Mouse (Mus musculus) layer of hippocampus, adult 2 months (tissue): ENCODE measurements around the gene Cbx1. TPM values are rescaled to one million over a fixed set of nuclear protein-coding genes. Genes with fewer than 3 reads are reported as not detected.

Experiments
- DNase-seq, 2 experiments: peaks; one replicate each; pipeline ENCODE4 v3.0.0; 2022; ENCODE audit warnings: low spot score in 2 of 2
- H3K27ac ChIP-seq: fragments of 200-600 bp; 2 replicates; pipeline ENCODE4 v1.8.1; 2022
- H3K4me3 ChIP-seq: fragments of 200-600 bp; 2 replicates; pipeline ENCODE4 v1.8.1; 2022; ENCODE audit warnings: mild to moderate bottlenecking
- CTCF ChIP-seq: fragments of 200-600 bp; conservative IDR thresholded peaks from 2 replicates; pipeline ENCODE4 v1.8.1; 2022; ENCODE audit warnings: antibody characterized with exemption, mild to moderate bottlenecking, moderate library complexity
- long read RNA-seq, 2 experiments: library from polyadenylated mRNA; stranded (forward); transcript quantifications; one replicate each; pipeline ENCODE4 v2.0.0; 2021; ENCODE audit warnings: borderline mapping rate in 2 of 2
- total RNA-seq, 2 experiments: library from RNA; stranded (reverse); gene quantifications; 2 replicates each; pipeline ENCODE4 v1.2.3; 2021

Cbx1 gene
- 10 to 100 TPM; 44.6 to 47.4 TPM for total RNA-seq
- long read RNA-seq, experiment 1, partial matches to known transcripts, result 0 of 5 reads
- long read RNA-seq, experiment 1, other reads (novel, unspliced or antisense), result 5 of 5 reads
- long read RNA-seq, experiment 2, partial matches to known transcripts, result 3 of 12 reads
- long read RNA-seq, experiment 2, other reads (novel, unspliced or antisense), result 9 of 12 reads

DNA sequence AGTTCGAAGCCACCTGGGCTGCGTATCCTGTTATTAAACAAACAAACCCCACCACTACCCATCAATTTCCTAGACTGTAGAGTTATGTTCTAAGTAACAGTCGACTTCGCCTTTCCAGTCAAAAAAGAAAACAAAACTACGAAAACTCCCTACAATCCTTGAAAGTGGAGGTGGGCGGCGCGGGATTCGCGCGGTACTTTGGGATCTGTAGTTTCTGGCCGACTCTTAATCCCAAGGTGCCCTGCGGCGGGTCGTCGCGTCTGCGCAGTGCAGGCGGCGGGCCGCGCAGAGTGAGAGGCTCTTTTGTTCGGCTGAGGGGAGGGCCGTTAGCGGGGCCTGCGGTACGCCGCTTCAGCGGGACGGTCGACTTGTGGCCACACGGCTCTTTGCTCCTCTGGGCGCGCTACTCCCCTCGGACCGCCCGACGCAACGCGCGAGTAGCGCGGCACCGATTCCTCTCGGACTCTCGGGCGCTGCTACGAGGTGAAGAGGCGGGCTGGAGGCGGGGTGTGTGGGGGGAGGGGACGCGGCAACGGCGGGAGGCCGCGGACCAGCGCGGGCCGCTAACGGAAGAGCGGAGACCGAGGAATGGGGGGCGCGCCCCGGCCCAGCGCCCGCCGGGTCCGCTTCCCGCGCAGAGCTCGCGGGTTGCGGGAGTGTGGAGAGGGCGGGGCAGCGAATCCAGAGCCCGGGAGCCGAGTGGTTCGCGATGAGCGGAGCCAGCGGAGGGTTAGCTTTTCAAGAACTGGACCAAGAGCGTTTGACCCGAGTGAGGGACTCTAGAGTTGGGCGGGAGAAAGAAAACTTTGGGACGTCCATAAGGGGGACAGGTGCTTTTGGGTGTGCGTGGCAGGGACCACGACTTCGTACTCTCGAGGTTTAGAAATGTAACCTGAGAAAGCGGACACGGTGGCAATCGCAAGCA, at the start of gene Cbx1:
TSS of gene Cbx1 (plus strand) at position 257 of the 925 bp plus-strand sequence.
- Histone ChIP-seq H3K27ac (peak within 1 kb of the TSS; percentile 89), H3K4me3 (peak within 1 kb of the TSS; percentile 80)
- DNase-seq, result peak; percentile 89 to 91
- 0 out of 2 replicates have a peak, but pooled peaks have one; percentile 8 for TF ChIP-seq CTCF

GRCm38 (mm10) chr11:96740796-96741195, 48.1 kb upstream of the Cbx1 start:
- no peak overlapping the region for H3K27ac ChIP-seq
- no peak for DNase-seq
- TF ChIP-seq CTCF, result no peak
- no peak overlapping the region for H3K4me3 ChIP-seq

DNA sequence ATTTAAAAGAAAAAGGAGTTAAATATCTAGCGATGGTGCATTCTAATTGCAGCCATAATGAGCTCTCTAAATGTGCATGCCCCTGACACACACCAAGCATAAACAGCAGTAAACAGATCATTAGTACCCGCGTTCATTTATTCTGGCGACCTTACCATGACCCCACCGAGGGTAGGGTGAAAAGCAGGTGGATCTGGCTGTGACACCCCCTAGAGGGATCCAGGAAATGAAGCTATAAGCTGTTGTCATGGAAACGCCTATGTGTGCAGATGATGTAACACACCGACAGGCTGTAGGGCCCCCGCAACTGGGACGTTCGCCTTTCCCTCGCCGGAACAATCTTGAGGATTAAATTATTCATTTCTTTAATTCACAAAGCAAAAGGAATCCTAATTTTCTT, 46.9 kb upstream of the Cbx1 start:
- peak; percentile 31 to 44 for DNase-seq
- TF ChIP-seq CTCF, result no peak; the same call in 1 of the 2 replicates
- Histone ChIP-seq H3K27ac (peak overlapping the region; percentile 43; the same call in 1 of the 2 replicates), H3K4me3 (peak overlapping the region; percentile 1; the same call in 1 of the 2 replicates)

DNA sequence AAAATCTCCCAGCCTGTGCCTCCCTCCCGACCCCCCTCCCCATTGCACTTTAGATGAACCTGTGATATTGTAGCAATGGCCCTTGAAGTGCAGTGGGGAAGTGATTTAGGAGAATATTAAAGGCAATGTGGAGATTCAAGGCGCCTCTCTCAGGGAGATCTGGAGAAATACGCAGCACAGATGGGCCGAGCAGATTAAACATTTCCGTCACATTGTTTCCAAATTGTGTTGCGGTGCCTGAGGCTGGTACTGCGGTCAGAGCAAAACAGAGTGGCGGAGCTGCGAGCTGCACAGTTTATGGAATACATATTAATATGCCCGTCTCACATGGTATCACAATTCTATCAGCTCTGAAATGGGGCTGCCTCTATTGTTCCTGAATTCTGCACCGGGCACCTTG, 45.9 kb upstream of the Cbx1 start:
- peak overlapping the region; percentile 43; the same call in 1 of the 2 replicates for H3K27ac ChIP-seq
- TF ChIP-seq CTCF, result no peak
- H3K4me3 ChIP-seq, result no peak overlapping the region
- DNase-seq, result peak; percentile 37 to 45

DNA sequence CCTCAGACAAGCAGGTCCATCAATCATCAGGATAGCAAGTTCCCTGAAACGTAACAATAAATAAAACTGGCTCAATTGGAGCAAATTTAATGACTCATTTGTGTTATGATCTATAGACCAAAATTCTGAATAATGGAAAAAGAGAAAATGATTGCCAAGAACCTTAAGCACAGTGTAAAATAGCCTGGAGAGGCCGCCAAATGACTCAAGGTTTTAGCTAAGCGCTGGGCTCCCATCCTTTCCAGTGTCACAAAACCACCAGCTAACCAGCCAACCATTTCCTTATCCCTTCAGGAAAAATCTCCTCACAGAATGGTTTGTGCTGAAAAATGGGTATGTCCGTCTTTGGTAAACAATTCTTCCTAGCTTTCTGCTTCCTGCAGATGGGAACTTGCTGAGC, 45.0 kb upstream of the Cbx1 start:
- DNase-seq, result no peak
- no peak for TF ChIP-seq CTCF
- Histone ChIP-seq H3K4me3 (no peak overlapping the region), H3K27ac (no peak overlapping the region)

- no peak for DNase-seq
- Histone ChIP-seq H3K4me3 (no peak overlapping the region), H3K27ac (no peak overlapping the region)
- TF ChIP-seq CTCF, result no peak
Observed at GRCm38 (mm10) chr11:96746648-96747047, 42.3 kb upstream of the Cbx1 start.

- Histone ChIP-seq H3K4me3 (no peak overlapping the region), H3K27ac (no peak overlapping the region)
- DNase-seq, result no peak
- no peak for TF ChIP-seq CTCF
Observed at GRCm38 (mm10) chr11:96747555-96747954, 41.4 kb upstream of the Cbx1 start.

GRCm38 (mm10) chr11:96755298-96755697, 33.6 kb upstream of the Cbx1 start:
- DNase-seq, result no peak
- TF ChIP-seq CTCF, result 0 out of 2 replicates have a peak, but pooled peaks have one; percentile 15
- no peak overlapping the region for H3K27ac ChIP-seq
- H3K4me3 ChIP-seq, result no peak overlapping the region

DNA sequence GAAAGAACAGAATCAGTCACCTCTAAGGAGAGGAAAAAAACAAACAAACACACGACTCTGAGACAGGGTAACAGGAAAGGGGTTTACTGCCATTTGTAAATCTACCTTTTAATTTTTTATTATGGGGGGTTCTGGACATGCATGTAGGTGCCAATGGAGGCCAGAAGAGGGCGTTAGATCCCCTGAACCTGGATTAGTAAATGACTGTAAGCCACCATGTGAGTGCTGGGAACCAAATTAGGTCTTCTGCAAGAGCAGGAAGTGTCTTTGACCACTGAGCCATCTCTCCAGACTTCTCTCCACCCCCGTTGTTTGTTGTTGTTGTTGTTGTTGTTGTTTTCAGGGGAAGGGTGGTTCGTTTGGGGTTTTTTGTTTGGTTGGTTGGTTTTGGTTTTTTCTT, 31.5 kb upstream of the Cbx1 start:
- no peak overlapping the region for H3K4me3 ChIP-seq
- H3K27ac ChIP-seq, result no peak overlapping the region
- no peak for TF ChIP-seq CTCF
- DNase-seq, result no peak

- no peak for DNase-seq
- no peak overlapping the region for H3K4me3 ChIP-seq
- no peak overlapping the region for H3K27ac ChIP-seq
- no peak for TF ChIP-seq CTCF
Observed at GRCm38 (mm10) chr11:96758402-96758801, 30.5 kb upstream of the Cbx1 start.

DNA sequence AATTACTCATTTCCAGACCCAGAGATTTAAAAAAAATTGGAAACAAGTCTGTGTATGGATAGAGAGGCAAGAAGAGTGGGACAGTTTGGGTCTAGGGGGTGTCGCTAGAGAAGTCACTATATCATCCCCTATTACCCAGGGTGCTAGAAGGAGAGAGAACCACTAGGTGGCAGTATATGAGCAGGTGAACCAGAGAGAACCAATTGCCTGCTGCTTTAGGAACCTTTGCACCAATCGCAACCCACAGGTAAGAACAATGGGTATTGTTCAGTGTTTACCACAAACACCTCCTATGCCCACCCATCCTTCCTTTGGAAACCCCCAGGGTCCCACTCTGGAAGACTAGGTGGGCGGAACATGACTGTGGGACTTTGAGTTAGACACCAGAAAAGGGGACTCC, 28.9 kb upstream of the Cbx1 start:
- H3K4me3 ChIP-seq, result no peak overlapping the region
- DNase-seq, result peak; percentile 60 to 72
- peak; percentile 91 for TF ChIP-seq CTCF
- H3K27ac ChIP-seq, result no peak overlapping the region

DNA sequence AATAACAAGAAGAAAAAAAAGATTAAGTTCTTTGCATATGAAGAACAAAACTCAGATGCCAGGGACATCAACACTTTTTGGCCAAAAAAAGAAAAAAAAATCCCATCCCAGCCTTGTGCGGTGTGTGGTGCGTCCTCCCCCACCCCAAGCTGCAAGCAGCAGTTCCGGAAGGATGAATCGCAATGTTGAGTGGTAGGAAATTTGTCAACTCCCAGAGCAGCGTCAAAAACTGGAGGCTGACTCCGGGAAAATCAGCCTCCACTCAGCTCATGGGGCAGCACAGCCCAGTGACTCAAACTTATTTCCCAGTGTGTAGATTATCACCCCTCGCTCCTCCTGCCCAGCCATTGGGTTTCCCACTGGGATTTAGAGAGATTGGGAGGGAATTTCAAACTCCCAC, 26.9 kb upstream of the Cbx1 start:
- TF ChIP-seq CTCF, result no peak
- Histone ChIP-seq H3K27ac (peak overlapping the region; percentile 36; the same call in 1 of the 2 replicates), H3K4me3 (no peak overlapping the region)
- DNase-seq, result peak in 1 of 2 experiments; percentile 48

- H3K27ac ChIP-seq, result peak overlapping the region; percentile 72; the same call in 1 of the 2 replicates
- no peak for DNase-seq
- TF ChIP-seq CTCF, result no peak
Observed at GRCm38 (mm10) chr11:96762742-96763470, 26.0 kb upstream of the Cbx1 start.

More at GRCm38 (mm10) chr11:96762742-96763470, 26.0 kb upstream of the Cbx1 start:
- no peak overlapping the region for H3K4me3 ChIP-seq
